Mouse (Mus musculus) testis, postnatal 14 days (tissue): ENCODE measurements around the gene Zfy1.

Source experiments
- DNase-seq: peaks from one replicate; pipeline ENCODE4 v3.0.0; 2021; ENCODE audit warnings: low spot score

Gene Zfy1

GRCm38 (mm10) chrY:797309-797708 is at the start of gene Zfy1:
Gene Zfy1 (minus strand): TSS chrY:797409.
- DNase-seq = peak; percentile 77

- DNase-seq = peak; percentile 69
These were observed 21.2 kb upstream of the Zfy1 start, which contains the start of gene Uba1y for GRCm38 (mm10) chrY:818396-818795. Gene Uba1y (plus strand): TSS chrY:818649.

GRCm38 (mm10) chrY:808991-809661 is 11.9 kb upstream of the Zfy1 start:
- DNase-seq = peak; percentile 60
